ENCODE assay signal across 14 mouse cellular contexts in genomic region chr15:93563491-93563890, GRCm38 (mm10). TPM values are rescaled to one million over a fixed set of nuclear protein-coding genes. Genes with fewer than 3 reads are reported as not detected.
DNase-seq lines count a peak whose midpoint lies in the region; ATAC-seq and TF ChIP-seq lines count a peak whose summit lies in the region.
"Had no signal": no experiment of that assay in that cellular context is flagged by ENCODE, and none has a peak within 500 bp of the region (broad histone marks: within the 10 kb centered on the region; RNA-seq: fewer than 3 reads in every experiment).

No protein-coding gene starts in this region.

- no peak overlapping the region for H3K9ac ChIP-seq in heart, embryonic 11.5 days (ENCODE audit: low read depth, low read length)
- no peak overlapping the region for H3K9ac ChIP-seq in heart, adult 2 months (ENCODE audit: low read depth, low read length)
- no peak overlapping the region for H3K9ac ChIP-seq in midbrain, embryonic 11.5 days (ENCODE audit: low read length)
- H3K9ac ChIP-seq: forebrain, embryonic 13.5 days; hindbrain, embryonic 14.5 days had no signal

- DNase-seq in heart, adult 2 months, result no peak
- DNase-seq in layer of hippocampus, adult 2 months (ENCODE audit: low spot score in 2 of 2), result no peak
- DNase-seq in layer of hippocampus, postnatal 36 days, result no peak
- no peak for DNase-seq in embryonic facial prominence, embryonic 10.5 days (ENCODE audit: low spot score)
- peak; percentile 25 to 30 for DNase-seq in thymus, postnatal 36 days
- no peak for DNase-seq in midbrain, embryonic 11.5 days (ENCODE audit: low spot score, missing footprints)
- no peak for DNase-seq in left cerebral cortex, postnatal 10 days (ENCODE audit: extremely low spot score in 1 of 2, low spot score in 2 of 2)
- DNase-seq: adrenal gland, adult 8-10 months; cerebellum, adult 9-10 months; embryo, embryonic 11 days; midbrain, embryonic 14.5 days had no signal

- no peak for ATAC-seq in heart, embryonic 11.5 days (replicated peaks; ENCODE audit: insufficient number of reproducible peaks, low FRiP score, low TSS enrichment)
- ATAC-seq in midbrain, embryonic 11.5 days (ENCODE audit: low FRiP score), result no peak
- ATAC-seq: forebrain, embryonic 13.5 days had no signal

- 0 out of 2 replicates have a peak overlapping the region, but pooled peaks have one; percentile 7 for H3K27ac ChIP-seq in heart, embryonic 11.5 days (ENCODE audit: low read depth, low read length)
- H3K27ac ChIP-seq in heart, adult 2 months, result no peak overlapping the region
- peak overlapping the region; percentile 39; the same call in 1 of the 2 replicates for H3K27ac ChIP-seq in layer of hippocampus, adult 2 months
- 0 out of 2 replicates have a peak overlapping the region, but pooled peaks have one; percentile 19 for H3K27ac ChIP-seq in embryonic facial prominence, embryonic 10.5 days (replicated peaks)
- H3K27ac ChIP-seq in midbrain, embryonic 11.5 days (ENCODE audit: low read depth, low read length), result no peak overlapping the region
- H3K27ac ChIP-seq: forebrain, embryonic 13.5 days; hindbrain, embryonic 14.5 days had no signal

- H3K79me2 ChIP-seq in heart, adult 2 months (replicated peaks; ENCODE audit: control insufficient read depth, insufficient read depth, low read length), result peaks cover 2% of the 10 kb centered on the region

- H3K9me3 ChIP-seq in heart, embryonic 11.5 days (replicated peaks; ENCODE audit: control insufficient read depth, low read length), result no peaks in the 10 kb centered on the region
- H3K9me3 ChIP-seq in embryonic facial prominence, embryonic 10.5 days, result no peaks in the 10 kb centered on the region
- H3K9me3 ChIP-seq in midbrain, embryonic 11.5 days (ENCODE audit: control insufficient read depth, low read length), result no peaks in the 10 kb centered on the region
- H3K9me3 ChIP-seq: forebrain, embryonic 13.5 days had no signal

- no peaks in the 10 kb centered on the region for H3K36me3 ChIP-seq in heart, embryonic 11.5 days (ENCODE audit: control insufficient read depth, insufficient read depth, low read length)
- H3K36me3 ChIP-seq in heart, adult 2 months (ENCODE audit: control insufficient read depth, insufficient read depth, low read length), result no peaks in the 10 kb centered on the region
- H3K36me3 ChIP-seq in embryonic facial prominence, embryonic 10.5 days (replicated peaks), result peaks cover 4% of the 10 kb centered on the region
- no peaks in the 10 kb centered on the region for H3K36me3 ChIP-seq in midbrain, embryonic 11.5 days (ENCODE audit: control insufficient read depth, insufficient read depth, low read length)

- no peak for TF ChIP-seq CTCF in heart, adult 2 months (IDR thresholded peaks at IDR 0.05)
- no peak for TF ChIP-seq CTCF in layer of hippocampus, adult 2 months (conservative IDR thresholded peaks at IDR 0.05)

- peaks cover 37% of the 10 kb centered on the region for H3K4me1 ChIP-seq in heart, embryonic 11.5 days (ENCODE audit: control insufficient read depth, insufficient read depth, low read length)
- peaks cover 12% of the 10 kb centered on the region for H3K4me1 ChIP-seq in heart, adult 2 months (ENCODE audit: control insufficient read depth, insufficient read depth, low read length)
- H3K4me1 ChIP-seq in embryonic facial prominence, embryonic 10.5 days, result peaks cover 19% of the 10 kb centered on the region
- H3K4me1 ChIP-seq in midbrain, embryonic 11.5 days (ENCODE audit: control insufficient read depth, insufficient read depth, low read length), result no peaks in the 10 kb centered on the region

- no peak for TF ChIP-seq POLR2A in heart, adult 2 months (IDR thresholded peaks at IDR 0.05; ENCODE audit: insufficient read depth, low read depth, low read length)

- TF ChIP-seq EP300 in heart, adult 2 months (IDR thresholded peaks at IDR 0.05; ENCODE audit: insufficient read depth, low read depth, low read length), result no peak

- H3K4me3 ChIP-seq in heart, embryonic 11.5 days (ENCODE audit: low read depth, low read length), result no peak overlapping the region
- no peak overlapping the region for H3K4me3 ChIP-seq in heart, adult 2 months
- no peak overlapping the region for H3K4me3 ChIP-seq in layer of hippocampus, adult 2 months
- H3K4me3 ChIP-seq in embryonic facial prominence, embryonic 10.5 days, result no peak overlapping the region
- no peak overlapping the region for H3K4me3 ChIP-seq in midbrain, embryonic 11.5 days (ENCODE audit: low read depth, low read length)
- H3K4me3 ChIP-seq: forebrain, embryonic 13.5 days had no signal

- H3K4me2 ChIP-seq in heart, embryonic 11.5 days, result no peak overlapping the region
- no peak overlapping the region for H3K4me2 ChIP-seq in midbrain, embryonic 11.5 days
- H3K4me2 ChIP-seq: forebrain, embryonic 13.5 days; hindbrain, embryonic 14.5 days had no signal

- intact Hi-C loops in heart, adult 2 months (cut with DNase I), result no loop called here
- intact Hi-C loops in left cerebral cortex, postnatal 10 days (cut with DNase I), result no loop called here

- 60% methylated on average over 5 of the region's 5 CpGs for WGBS in heart, embryonic 11.5 days (ENCODE audit: insufficient replicate concordance)
- WGBS in heart, adult 2 months, result 45% methylated on average over 5 of the region's 5 CpGs
- WGBS in embryonic facial prominence, embryonic 10.5 days, result 56% methylated on average over 5 of the region's 5 CpGs
- WGBS in midbrain, embryonic 11.5 days, result 77% methylated on average over 5 of the region's 5 CpGs

- no peaks in the 10 kb centered on the region for H3K27me3 ChIP-seq in heart, embryonic 11.5 days (ENCODE audit: control insufficient read depth, insufficient read depth, low read length)
- H3K27me3 ChIP-seq in heart, adult 2 months (ENCODE audit: control insufficient read depth, insufficient read depth, low read length), result no peaks in the 10 kb centered on the region
- no peaks in the 10 kb centered on the region for H3K27me3 ChIP-seq in embryonic facial prominence, embryonic 10.5 days (replicated peaks; ENCODE audit: low read depth, poor library complexity, severe bottlenecking)
- no peaks in the 10 kb centered on the region for H3K27me3 ChIP-seq in midbrain, embryonic 11.5 days (ENCODE audit: control insufficient read depth, insufficient read depth, low read length)
- H3K27me3 ChIP-seq: forebrain, embryonic 13.5 days had no signal

RNA-seq across cellular contexts. Expression of gene Prickle1, which starts 32.2 kb away (rescaled TPM):
- polyA plus RNA-seq in heart, embryonic 11.5 days (2014; fragmentation: Nextera tagmentation; extraction: Ambion mirVana), result 29.5 and 37.3 TPM in 2 replicates
- 10 to 100 TPM; 11.2 to 18.6 TPM for total RNA-seq in heart, adult 2 months (2021)
- polyA plus RNA-seq in heart, adult 2 months (2012; rRNA removed), result 8.6 and 11.5 TPM in 2 replicates
- total RNA-seq in layer of hippocampus, adult 2 months (2021), result 10 to 100 TPM; 67.4 to 69.2 TPM
- total RNA-seq in layer of hippocampus, postnatal 36 days (2021), result 10 to 100 TPM; 75.8 to 77.5 TPM
- polyA plus RNA-seq in embryonic facial prominence, embryonic 10.5 days (2016; fragmentation: Nextera tagmentation; extraction: Ambion mirVana), result 17.2 and 20.4 TPM in 2 replicates
- polyA plus RNA-seq in midbrain, embryonic 11.5 days (2014; fragmentation: Nextera tagmentation; extraction: Ambion mirVana), result 16.1 and 16.8 TPM in 2 replicates
- 10 to 100 TPM; 63.1 to 67.0 TPM for total RNA-seq in left cerebral cortex, postnatal 10 days (2021)

Comparison
In these comparisons a context has a peak if more than half of its experiments do, and no peak if none do; other contexts are left out.
1. H3K27ac ChIP-seq: peak in heart, embryonic 11.5 days (single experiment), layer of hippocampus, adult 2 months (single experiment) and embryonic facial prominence, embryonic 10.5 days (single experiment); none in heart, adult 2 months (single experiment) and midbrain, embryonic 11.5 days (single experiment).
2. DNase-seq: peak in thymus, postnatal 36 days (2 of 2); none in heart, adult 2 months (0 of 2), layer of hippocampus, adult 2 months (0 of 2), layer of hippocampus, postnatal 36 days (0 of 2), embryonic facial prominence, embryonic 10.5 days (single experiment), midbrain, embryonic 11.5 days (single experiment) and left cerebral cortex, postnatal 10 days (0 of 2).